Mouse (Mus musculus) heart, postnatal 0 days (tissue): Measurements from ENCODE around the gene Nlgn1.

Experiments used
- CTCF ChIP-seq: IDR thresholded peaks from 2 replicates; pipeline ENCODE4 v1.5.1; 2016; ENCODE audit warnings: antibody characterized with exemption, control low read depth, low read depth
- EP300 ChIP-seq: IDR thresholded peaks from 2 replicates; pipeline ENCODE4 v1.6.1; 2016; ENCODE audit warnings: antibody characterized with exemption, low read depth

DNA sequence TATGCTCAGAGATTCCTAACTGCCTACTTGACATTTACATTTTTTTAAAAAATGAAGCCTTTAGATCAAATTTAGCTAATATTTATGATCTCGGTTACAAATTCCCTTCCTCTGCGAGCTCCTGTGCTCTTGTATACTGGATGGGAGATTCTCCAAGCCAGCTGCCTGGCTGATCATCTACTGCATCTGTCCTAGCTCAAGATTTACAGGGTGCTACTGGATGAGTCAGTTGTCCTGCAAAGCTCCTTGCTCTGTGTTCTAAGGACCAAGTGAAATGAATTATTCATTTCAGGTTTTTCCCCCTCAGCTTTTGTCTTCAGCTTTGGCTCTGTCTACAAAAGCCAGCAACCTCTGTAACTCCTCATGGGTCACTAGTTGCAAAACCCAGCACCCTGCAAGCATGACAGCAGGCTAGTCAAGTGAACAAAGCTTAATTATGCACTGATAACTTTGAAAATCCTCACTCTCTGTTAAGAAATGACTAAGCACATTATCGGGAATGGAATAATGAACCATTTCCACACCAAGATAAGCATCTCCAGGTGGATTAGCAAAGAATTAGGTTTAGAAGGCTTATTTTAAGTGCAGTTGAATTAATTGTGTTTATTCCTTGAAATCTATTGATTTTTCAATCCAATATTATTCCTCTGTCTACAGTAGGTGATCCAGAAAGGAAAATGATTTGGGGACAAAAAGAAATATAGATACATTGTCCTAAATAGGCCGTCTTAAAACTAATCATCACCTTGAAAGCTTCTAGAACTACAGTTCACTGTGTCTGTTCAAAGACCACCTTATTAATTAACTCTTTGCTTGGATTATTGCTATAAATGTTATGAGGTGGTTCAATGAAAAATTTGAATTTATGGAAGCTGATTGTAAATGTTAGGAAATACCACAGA, 61.1 kb downstream of the Nlgn1 start:
- no peak for TF ChIP-seq CTCF
- TF ChIP-seq EP300 = no peak
